Mouse (Mus musculus) CH12.LX (cell line): ENCODE results near the gene Il12rb1. TPM values are rescaled to one million over a fixed set of nuclear protein-coding genes. Genes with fewer than 3 reads are reported as not detected.

Experiments used
- DNase-seq: peaks from one replicate; pipeline ENCODE4 v3.0.0-alpha.2; 2013; ENCODE audit errors: extremely low read depth
- H3K27ac ChIP-seq: 2 replicates; pipeline ENCODE4 v1.5.1; 2012; ENCODE audit warnings: low read depth, mild to moderate bottlenecking, control low read depth, moderate library complexity; ENCODE audit not compliant: insufficient read depth
- H3K27me3 ChIP-seq: replicated peaks from 2 replicates; pipeline ENCODE3; 2012; ENCODE audit warnings: inconsistent platforms
- H3K36me3 ChIP-seq, 2 experiments: replicated peaks in 1 of 2; 2 replicates each; pipeline versions ENCODE3 to v1.6.1; 2012; ENCODE audit warnings: inconsistent platforms in 1 of 2, low read length in 1 of 2, mild to moderate bottlenecking in 1 of 2, mixed read lengths in 1 of 2, moderate library complexity in 1 of 2; ENCODE audit not compliant: control insufficient read depth in 1 of 2, insufficient read depth in 1 of 2
- H3K4me1 ChIP-seq, 2 experiments: 2 replicates each; pipeline ENCODE4 v1.6.1; 2012; ENCODE audit warnings: inconsistent platforms in 1 of 2, moderate library complexity in 1 of 2; ENCODE audit not compliant: insufficient read depth in 2 of 2, control insufficient read depth in 1 of 2
- H3K4me2 ChIP-seq: 2 replicates; pipeline ENCODE4 v1.6.1; 2012; ENCODE audit warnings: low read depth, mild to moderate bottlenecking, control low read depth; ENCODE audit not compliant: poor library complexity, insufficient read depth, severe bottlenecking
- H3K4me3 ChIP-seq, 3 experiments: fragments of 150-350 bp in 1 of 3; sonication (generic) in 1 of 3; replicated peaks in 1 of 3; 2 replicates each; pipeline versions ENCODE3 to v1.5.1; 2011 to 2012; ENCODE audit warnings: low read depth in 2 of 3, low read length in 2 of 3, mild to moderate bottlenecking in 2 of 3, moderate library complexity in 2 of 3, control low read depth in 1 of 3, improper control_type of control experiment in 1 of 3, inconsistent platforms in 1 of 3, mixed read lengths in 1 of 3; ENCODE audit not compliant: poor library complexity in 1 of 3
- H3K79me2 ChIP-seq: replicated peaks from 2 replicates; pipeline ENCODE4 v1.6.1; 2012; ENCODE audit warnings: mild to moderate bottlenecking, moderate library complexity; ENCODE audit not compliant: control insufficient read depth, poor library complexity, insufficient read depth, severe bottlenecking; ENCODE audit errors: extremely low read depth
- H3K9ac ChIP-seq: 2 replicates; pipeline ENCODE4 v1.6.1; 2012; ENCODE audit warnings: low read depth, mild to moderate bottlenecking, control low read depth, moderate library complexity; ENCODE audit not compliant: insufficient read depth
- H3K9me3 ChIP-seq: replicated peaks from 2 replicates; pipeline ENCODE3; 2012; ENCODE audit warnings: low read length, inconsistent platforms, mixed read lengths
- CHD1 ChIP-seq: IDR thresholded peaks from 2 replicates; pipeline ENCODE4 v1.6.1; 2012; ENCODE audit warnings: low read depth, low read length, improper control_type of control experiment, inconsistent platforms
- CTCF ChIP-seq, 2 experiments: IDR thresholded peaks in 1 of 2; conservative IDR thresholded peaks in 1 of 2; 2 replicates each; pipeline ENCODE4 v1.5.1; 2011 to 2012; ENCODE audit warnings: low read depth in 2 of 2, low read length in 2 of 2, improper control_type of control experiment in 1 of 2, inconsistent platforms in 1 of 2, mild to moderate bottlenecking in 1 of 2, moderate library complexity in 1 of 2
- ELF1 ChIP-seq: IDR thresholded peaks from 2 replicates; pipeline ENCODE4 v1.6.1; 2014; ENCODE audit warnings: low read depth, mild to moderate bottlenecking, inconsistent platforms, low read length, improper control_type of control experiment
- HCFC1 ChIP-seq: IDR thresholded peaks from 2 replicates; pipeline ENCODE4 v1.6.1; 2012; ENCODE audit warnings: low read depth, mild to moderate bottlenecking, inconsistent platforms, low read length, improper control_type of control experiment
- IRF4 ChIP-seq: IDR thresholded peaks from 2 replicates; pipeline ENCODE4 v1.6.1; 2014; ENCODE audit warnings: low read depth, mild to moderate bottlenecking, inconsistent platforms, low read length, improper control_type of control experiment
- KAT2A ChIP-seq: IDR thresholded peaks from 2 replicates; pipeline ENCODE4 v1.6.1; 2012; ENCODE audit warnings: low read length, improper control_type of control experiment, inconsistent platforms; ENCODE audit not compliant: insufficient replicate concordance
- MAFK ChIP-seq: IDR thresholded peaks from 2 replicates; pipeline ENCODE4 v1.6.1; 2011; ENCODE audit warnings: low read length, improper control_type of control experiment; ENCODE audit not compliant: insufficient replicate concordance
- MAX ChIP-seq: IDR thresholded peaks from 2 replicates; pipeline ENCODE4 v1.6.1; 2011; ENCODE audit warnings: low read length, improper control_type of control experiment
- MAZ ChIP-seq: IDR thresholded peaks from 2 replicates; pipeline ENCODE4 v1.6.1; 2012; ENCODE audit warnings: low read depth, mild to moderate bottlenecking, inconsistent platforms, low read length, improper control_type of control experiment, moderate library complexity
- MXI1 ChIP-seq: IDR thresholded peaks from 2 replicates; pipeline ENCODE4 v1.6.1; 2011; ENCODE audit warnings: mild to moderate bottlenecking, low read depth, low read length, improper control_type of control experiment
- NELFE ChIP-seq: IDR thresholded peaks from 2 replicates; pipeline ENCODE4 v1.6.1; 2011; ENCODE audit warnings: low read depth, low read length, improper control_type of control experiment
- NRF1 ChIP-seq: IDR thresholded peaks from 2 replicates; pipeline ENCODE4 v1.6.1; 2014; ENCODE audit warnings: low read depth, mild to moderate bottlenecking, inconsistent platforms, low read length, improper control_type of control experiment, moderate library complexity
- POLR2A ChIP-seq: IDR thresholded peaks from 2 replicates; pipeline ENCODE4 v1.6.1; 2011; ENCODE audit warnings: low read depth, mild to moderate bottlenecking, improper control_type of control experiment, low read length
- SIN3A ChIP-seq: IDR thresholded peaks from 2 replicates; pipeline ENCODE4 v1.6.1; 2012; ENCODE audit warnings: low read length, improper control_type of control experiment, inconsistent platforms
- SMC3 ChIP-seq: IDR thresholded peaks from 2 replicates; pipeline ENCODE4 v1.6.1; 2011; ENCODE audit warnings: low read depth, low read length, improper control_type of control experiment
- TBP ChIP-seq: conservative IDR thresholded peaks from 2 replicates; pipeline ENCODE4 v1.6.1; 2011; ENCODE audit warnings: low read depth, low read length, improper control_type of control experiment
- TCF12 ChIP-seq: IDR thresholded peaks from 2 replicates; pipeline ENCODE4 v1.6.1; 2014; ENCODE audit warnings: low read depth, mild to moderate bottlenecking, inconsistent platforms, low read length, improper control_type of control experiment
- USF1 ChIP-seq: IDR thresholded peaks from 2 replicates; pipeline ENCODE4 v1.6.1; 2014; ENCODE audit warnings: low read depth, mild to moderate bottlenecking, inconsistent platforms, low read length, improper control_type of control experiment
- USF2 ChIP-seq: conservative IDR thresholded peaks from 2 replicates; pipeline ENCODE4 v1.6.1; 2011; ENCODE audit warnings: low read depth, low read length, improper control_type of control experiment
- ZC3H11A ChIP-seq: IDR thresholded peaks from 2 replicates; pipeline ENCODE4 v1.6.1; 2012; ENCODE audit warnings: low read depth, mild to moderate bottlenecking, inconsistent platforms, low read length, improper control_type of control experiment
- ZMIZ1 ChIP-seq: IDR thresholded peaks from 2 replicates; pipeline ENCODE4 v1.6.1; 2012; ENCODE audit warnings: low read depth, mild to moderate bottlenecking, inconsistent platforms, low read length, improper control_type of control experiment
- ZNF384 ChIP-seq: IDR thresholded peaks from 2 replicates; pipeline ENCODE4 v1.6.1; 2012; ENCODE audit warnings: low read depth, low read length, improper control_type of control experiment, inconsistent platforms
- dilution Hi-C: fragments of 300-500 bp; cut with MboI; formaldehyde crosslinking; loops from 2 replicates; pipeline ENCODE4 v1.14.3; 2020; ENCODE audit warnings: low sequenced_read_pairs; ENCODE audit not compliant: extremely low pct_unique_long_range_greater_than_20kb, extremely low pct_ligation_motif_present
- in situ Hi-C: fragments of 300-500 bp; cut with MboI; formaldehyde crosslinking; loops from 3 replicates; pipeline ENCODE4 v1.14.3; 2019; ENCODE audit warnings: low sequenced_read_pairs, low pct_ligation_motif_present, low pct_unique_long_range_greater_than_20kb, mixed read lengths
- polyA plus RNA-seq: library from polyadenylated mRNA; unstranded; fragments of >175 nt; gene quantifications from 2 replicates; pipeline ENCODE4 v1.2.1, GENCODE M21; 2012; ENCODE audit warnings: low read depth; ENCODE audit not compliant: insufficient read length
- total RNA-seq, 2 experiments: library from RNA; depleted of rRNA; stranded (reverse); fragments of 300-350 nt in 1 of 2; fragments of >200 nt in 1 of 2; gene quantifications; 2 replicates each; pipeline ENCODE4 v1.2.3; 2012 to 2014

Il12rb1 gene
- total and polyA plus RNA-seq, 3 experiments: 4.5 to 23.2 (median 12.5) TPM

DNA sequence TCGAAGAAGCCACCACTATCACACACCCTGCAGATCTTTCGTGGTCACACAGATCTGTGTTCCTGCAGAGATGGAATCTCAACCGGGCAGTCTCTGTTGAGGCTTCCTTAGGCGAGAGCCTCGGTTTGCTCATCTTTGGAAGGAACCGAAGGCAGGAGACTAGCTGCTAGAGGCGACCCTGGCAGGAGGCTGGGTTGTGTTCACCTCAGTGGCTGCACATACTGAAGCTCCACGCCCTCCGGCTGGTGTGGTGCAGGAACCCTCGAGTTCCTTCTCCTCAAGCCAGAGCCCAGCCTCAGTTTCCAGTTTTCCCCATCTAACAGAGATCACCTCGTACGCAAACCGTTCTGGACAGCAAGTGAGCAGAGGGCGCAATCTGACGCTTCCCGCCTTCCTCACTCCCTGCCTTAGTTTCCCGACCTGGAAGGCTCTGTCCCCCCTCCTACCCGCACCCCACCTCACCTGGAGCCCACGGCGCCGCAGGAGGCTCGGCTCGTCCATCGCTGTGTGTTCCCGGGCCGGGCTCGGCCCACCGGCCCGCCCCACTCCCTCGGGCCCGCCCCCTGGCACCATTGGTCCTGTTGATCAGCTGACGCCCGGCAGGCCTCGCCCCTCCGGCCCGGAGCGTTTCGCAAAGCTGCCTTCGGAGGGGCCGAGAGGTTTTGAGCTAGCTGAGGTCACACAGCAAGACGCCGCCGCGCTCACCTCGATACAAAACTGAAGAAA lies 3.6 kb upstream of the Il12rb1 start, which contains the start of gene Mast3:
Gene Mast3 (minus strand): TSS at position 574 of the 726 bp plus-strand sequence.
- DNase-seq: peak; percentile 82
- H3K9ac ChIP-seq: peak within 1 kb of the TSS; percentile 38; the same call in 1 of the 2 replicates
- peak within 1 kb of the TSS; percentile 58 to 86 (median 68) for H3K4me3 ChIP-seq
- H3K4me2 ChIP-seq: peak within 1 kb of the TSS; percentile 93
- H3K4me1 ChIP-seq: peaks cover 25 to 56% of the 10 kb centered on the region in 2 experiments
- dilution Hi-C loops: no loop called here
- in situ Hi-C loops: loop anchor here (5.0 kb wide), 1 partner anchor 37 kb away; no protein-coding TSS in a partner anchor
- no peaks in the 10 kb centered on the region for H3K9me3 ChIP-seq
- peaks cover 4% of the 10 kb centered on the region for H3K27me3 ChIP-seq
- H3K27ac ChIP-seq: peak within 1 kb of the TSS; percentile 87; the same call in 1 of the 2 replicates
- H3K79me2 ChIP-seq: peaks cover 7% of the 10 kb centered on the region; the same call in 1 of the 2 replicates
- TF ChIP-seq MAFK: no peak
- no peak for TF ChIP-seq KAT2A
- no peak for TF ChIP-seq ZMIZ1
- TF ChIP-seq TCF12: peak; percentile 60
- TF ChIP-seq SMC3: no peak
- TF ChIP-seq HCFC1: no peak
- TF ChIP-seq IRF4: no peak
- no peak for TF ChIP-seq MXI1
- TF ChIP-seq USF1: peak; percentile 90
- TF ChIP-seq POLR2A: peak; percentile 81
- peak; percentile 71 for TF ChIP-seq USF2
- no peak for TF ChIP-seq CHD1
- peak; percentile 47; the same call in 1 of the 2 replicates for TF ChIP-seq MAX
- no peak for TF ChIP-seq ELF1
- 0 out of 2 replicates have a peak, but pooled peaks have one; percentile 7 for TF ChIP-seq NRF1
- TF ChIP-seq NELFE: no peak
- TF ChIP-seq ZC3H11A: no peak
- TF ChIP-seq CTCF (conservative IDR thresholded peaks at IDR 0.05 in 1 of 2, IDR thresholded peaks at IDR 0.05 in 1 of 2; ENCODE audit: low read depth in 2 of 2, low read length in 2 of 2): no peak
- no peak for TF ChIP-seq MAZ
- TF ChIP-seq ZNF384: no peak
- 0 out of 2 replicates have a peak, but pooled peaks have one; percentile 32 for TF ChIP-seq TBP
- TF ChIP-seq SIN3A: peak; percentile 62
- peaks cover 0 to 2% of the 10 kb centered on the region in 2 experiments for H3K36me3 ChIP-seq
